Mouse (Mus musculus): Measurements from ENCODE around the gene Oaz2. TPM values are rescaled to one million over a fixed set of nuclear protein-coding genes. Genes with fewer than 3 reads are reported as not detected.
A peak's percentile ranks its signal among the peaks of the same experiment; 100 is the strongest.

Gene Oaz2
- total RNA-seq (2021), result 100 to 1,000 TPM; 248 to 260 TPM
- long read RNA-seq, experiment 1, partial matches to known transcripts, result 8 of 589 reads
- long read RNA-seq, experiment 1, other reads (novel, unspliced or antisense), result 581 of 589 reads
- long read RNA-seq, experiment 2, partial matches to known transcripts, result 14 of 608 reads
- long read RNA-seq, experiment 2, other reads (novel, unspliced or antisense), result 594 of 608 reads

GRCm38 (mm10) chr9:65667701-65668100 is at the start of gene Oaz2:
TSS of gene Oaz2 (plus strand) at chr9:65668001.
- no peak for DNase-seq

GRCm38 (mm10) chr9:65619311-65619710 is 48.5 kb upstream of the Oaz2 start:
- no peak for DNase-seq

GRCm38 (mm10) chr9:65621196-65621595 is 46.6 kb upstream of the Oaz2 start:
- DNase-seq, result no peak

GRCm38 (mm10) chr9:65621666-65622065 is 46.1 kb upstream of the Oaz2 start:
- DNase-seq, result no peak

- no peak for DNase-seq
These were observed 45.0 kb upstream of the Oaz2 start for GRCm38 (mm10) chr9:65622826-65623225.

GRCm38 (mm10) chr9:65624266-65624665 is 43.5 kb upstream of the Oaz2 start:
- no peak for DNase-seq

GRCm38 (mm10) chr9:65629025-65629766 is 38.6 kb upstream of the Oaz2 start, which contains the start of gene Rbpms2:
TSS of gene Rbpms2 (plus strand) at chr9:65629648.
- DNase-seq, result peak; percentile 15

GRCm38 (mm10) chr9:65629767-65630630 is 37.8 kb upstream of the Oaz2 start:
- peak; percentile 61 for DNase-seq

- peak; percentile 45 for DNase-seq
These were observed 37.0 kb upstream of the Oaz2 start for GRCm38 (mm10) chr9:65630631-65631353.

- DNase-seq, result no peak
These were observed 36.3 kb upstream of the Oaz2 start for GRCm38 (mm10) chr9:65631354-65632021.

GRCm38 (mm10) chr9:65635766-65636165 is 32.0 kb upstream of the Oaz2 start:
- DNase-seq, result no peak

GRCm38 (mm10) chr9:65636926-65637325 is 30.9 kb upstream of the Oaz2 start:
- no peak for DNase-seq

- no peak for DNase-seq
These were observed 28.7 kb upstream of the Oaz2 start for GRCm38 (mm10) chr9:65639065-65639464.

GRCm38 (mm10) chr9:65640838-65641410 is 26.9 kb upstream of the Oaz2 start:
- no peak for DNase-seq

- no peak for DNase-seq
These were observed 26.3 kb upstream of the Oaz2 start for GRCm38 (mm10) chr9:65641446-65642052.

- DNase-seq, result no peak
These were observed 25.3 kb upstream of the Oaz2 start for GRCm38 (mm10) chr9:65642546-65642945.

- DNase-seq, result no peak
These were observed 22.8 kb upstream of the Oaz2 start for GRCm38 (mm10) chr9:65644960-65645359.

GRCm38 (mm10) chr9:65645984-65646383 is 21.8 kb upstream of the Oaz2 start:
- DNase-seq, result no peak

- no peak for DNase-seq
These were observed 21.0 kb upstream of the Oaz2 start for GRCm38 (mm10) chr9:65646782-65647181.

GRCm38 (mm10) chr9:65648730-65649129 is 19.1 kb upstream of the Oaz2 start:
- no peak for DNase-seq

- no peak for DNase-seq
These were observed 17.8 kb upstream of the Oaz2 start for GRCm38 (mm10) chr9:65649997-65650396.

Measured in gastrocnemius, postnatal 10 days (tissue).